Mouse (Mus musculus): ENCODE measurements at regions not wholly inside any gene's neighbourhood (a gene's known extent, or its start where the extent isn't known, plus 50 kb on each side); places are given as distances from the start of the nearest gene placed in this dataset.

DNA sequence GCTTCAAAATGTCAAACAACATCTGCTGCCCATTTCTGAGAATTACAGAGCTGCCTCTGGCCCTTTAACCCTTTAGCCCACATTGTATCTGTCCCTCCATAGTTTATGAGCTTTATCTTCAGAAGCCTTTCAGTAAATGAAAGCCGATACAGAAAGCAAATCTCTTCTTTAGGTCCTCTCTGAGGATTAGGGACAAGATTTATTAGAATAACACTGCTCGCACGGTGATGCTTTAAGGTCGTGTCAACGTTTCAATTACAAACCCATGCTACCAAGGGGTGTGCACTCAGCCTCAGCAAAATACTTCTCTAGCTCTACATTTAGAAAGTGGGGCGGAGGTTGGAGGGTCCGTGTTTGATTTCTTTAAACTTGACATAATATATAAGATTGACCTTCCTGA, 472.0 kb upstream of the 4930412O13Rik start:
- Histone ChIP-seq H3K9me3 (ENCODE audit: control insufficient read depth, low read depth, low read length) (no peaks in the 10 kb centered on the region), H3K4me1 (ENCODE audit: control insufficient read depth, insufficient read depth, low read length) (no peaks in the 10 kb centered on the region; the same call in 1 of the 2 replicates), H3K36me3 (ENCODE audit: control insufficient read depth, insufficient read depth, low read length) (no peaks in the 10 kb centered on the region), H3K9ac (replicated peaks; ENCODE audit: low read depth, low read length) (no peak overlapping the region), H3K4me3 (ENCODE audit: low read depth, low read length) (no peak overlapping the region), H3K27me3 (ENCODE audit: control insufficient read depth, insufficient read depth, low read length) (no peaks in the 10 kb centered on the region), H3K27ac (ENCODE audit: low read length) (no peak overlapping the region), H3K4me2 (replicated peaks; ENCODE audit: low read depth, low read length) (0 out of 2 replicates have a peak overlapping the region, but pooled peaks have one; percentile 4)
- ATAC-seq (ENCODE audit: insufficient number of reproducible peaks, insufficient read depth, low FRiP score, low read depth) = no peak
- 30% methylated on average over 7 of the region's 7 CpGs for WGBS

DNA sequence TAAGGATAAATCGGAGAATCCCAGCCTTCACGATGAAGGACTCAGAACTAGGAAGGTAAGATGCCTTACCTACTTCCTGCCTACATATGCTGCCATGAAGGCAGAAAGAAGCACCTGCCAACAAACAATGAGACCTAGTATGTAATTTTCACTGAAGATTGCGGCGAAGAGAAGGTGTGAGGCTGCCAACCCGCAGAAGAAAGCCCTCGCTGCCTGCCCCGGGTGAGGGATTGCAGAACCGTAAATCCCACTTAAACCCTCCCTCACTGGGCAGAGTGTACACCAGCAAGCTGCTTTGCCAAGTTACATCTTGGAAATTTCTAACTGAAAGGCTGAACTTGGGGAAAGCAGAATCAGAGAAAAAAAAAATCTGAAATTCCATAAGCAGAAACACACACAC, 458.4 kb upstream of the 4930412O13Rik start:
- no peak for ATAC-seq (ENCODE audit: insufficient number of reproducible peaks, insufficient read depth, low FRiP score, low read depth)
- H3K27me3 ChIP-seq (ENCODE audit: control insufficient read depth, insufficient read depth, low read length) = no peaks in the 10 kb centered on the region
- 75% methylated on average over 8 of the region's 8 CpGs for WGBS
- no peak overlapping the region for H3K4me2 ChIP-seq (replicated peaks; ENCODE audit: low read depth, low read length)
- H3K9me3 ChIP-seq (ENCODE audit: control insufficient read depth, low read depth, low read length) = no peaks in the 10 kb centered on the region
- H3K4me1 ChIP-seq (ENCODE audit: control insufficient read depth, insufficient read depth, low read length) = no peaks in the 10 kb centered on the region
- H3K4me3 ChIP-seq (ENCODE audit: low read depth, low read length) = no peak overlapping the region
- no peak overlapping the region for H3K27ac ChIP-seq (ENCODE audit: low read length)
- no peaks in the 10 kb centered on the region for H3K36me3 ChIP-seq (ENCODE audit: control insufficient read depth, insufficient read depth, low read length)
- H3K9ac ChIP-seq (replicated peaks; ENCODE audit: low read depth, low read length) = no peak overlapping the region

DNA sequence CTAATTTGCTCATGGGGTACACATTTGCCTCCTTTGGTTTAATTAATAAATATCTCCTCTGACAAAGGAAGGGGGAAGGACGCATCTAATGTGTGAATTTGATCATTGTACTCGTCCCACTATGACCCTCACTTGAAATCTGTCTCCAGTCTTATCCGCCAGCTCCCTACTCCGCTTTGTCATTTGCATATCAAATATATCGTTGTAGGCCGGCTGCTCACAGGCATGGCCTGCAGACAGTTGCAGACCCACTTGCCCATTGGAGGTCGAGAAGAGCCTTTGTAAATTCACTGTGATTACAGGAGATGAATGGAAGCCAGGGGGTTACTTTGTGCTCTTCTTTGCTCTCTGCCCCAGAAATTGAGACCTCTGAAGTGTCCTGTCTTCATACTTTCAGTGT, 457.5 kb upstream of the 4930412O13Rik start:
- Histone ChIP-seq H3K27ac (ENCODE audit: low read length) (no peak overlapping the region), H3K9me3 (ENCODE audit: control insufficient read depth, low read depth, low read length) (no peaks in the 10 kb centered on the region), H3K4me3 (ENCODE audit: low read depth, low read length) (no peak overlapping the region), H3K4me2 (replicated peaks; ENCODE audit: low read depth, low read length) (no peak overlapping the region), H3K36me3 (ENCODE audit: control insufficient read depth, insufficient read depth, low read length) (no peaks in the 10 kb centered on the region), H3K9ac (replicated peaks; ENCODE audit: low read depth, low read length) (no peak overlapping the region), H3K27me3 (ENCODE audit: control insufficient read depth, insufficient read depth, low read length) (no peaks in the 10 kb centered on the region), H3K4me1 (ENCODE audit: control insufficient read depth, insufficient read depth, low read length) (no peaks in the 10 kb centered on the region)
- no peak for ATAC-seq (ENCODE audit: insufficient number of reproducible peaks, insufficient read depth, low FRiP score, low read depth)
- WGBS = 53% methylated on average over 7 of the region's 7 CpGs

DNA sequence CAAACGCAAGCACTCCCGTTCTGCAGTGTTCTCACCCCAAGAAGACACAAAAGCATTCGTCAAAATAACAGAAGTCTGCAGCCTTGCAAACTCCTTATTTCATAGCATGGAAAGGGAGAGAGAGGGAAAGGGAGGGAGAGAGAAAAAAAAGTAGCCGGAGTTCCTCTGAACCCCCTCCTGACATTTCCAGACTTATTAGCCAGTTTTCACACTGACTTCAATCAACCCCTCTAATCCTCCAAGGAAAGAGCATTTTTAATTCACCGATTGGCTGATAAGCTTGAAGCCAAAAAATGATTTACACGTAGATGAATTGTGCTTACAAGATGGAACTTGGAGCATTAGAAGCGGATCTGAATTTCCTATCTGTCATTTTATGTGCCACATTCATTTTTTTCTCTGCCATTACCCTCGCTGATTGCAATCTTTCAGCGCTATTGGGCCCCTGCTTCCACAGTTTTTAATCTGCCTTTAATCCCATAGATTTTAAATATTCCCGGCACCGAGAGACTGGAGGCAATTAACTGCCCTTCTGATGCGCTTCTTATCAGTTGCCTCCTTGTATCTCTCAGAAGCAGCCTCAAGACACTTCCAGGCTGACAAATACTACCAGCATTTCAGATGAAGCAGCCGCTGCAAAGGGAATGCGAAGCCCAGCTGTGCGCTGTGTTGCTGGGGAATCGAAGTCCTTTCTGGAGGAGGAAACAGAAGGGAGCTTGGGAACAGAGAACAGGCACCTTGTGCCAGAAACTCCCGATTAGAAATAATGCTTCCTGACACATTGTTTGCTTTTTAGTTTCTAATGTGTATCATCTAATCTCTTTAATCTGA, 447.7 kb upstream of the 4930412O13Rik start:
- no peak for ATAC-seq (ENCODE audit: insufficient number of reproducible peaks, insufficient read depth, low FRiP score, low read depth)
- Histone ChIP-seq H3K36me3 (ENCODE audit: control insufficient read depth, insufficient read depth, low read length) (no peaks in the 10 kb centered on the region), H3K4me1 (ENCODE audit: control insufficient read depth, insufficient read depth, low read length) (0 out of 2 replicates have a peak, but pooled peaks cover 5% of the 10 kb centered on the region), H3K9ac (replicated peaks; ENCODE audit: low read depth, low read length) (no peak overlapping the region), H3K4me3 (ENCODE audit: low read depth, low read length) (no peak overlapping the region), H3K4me2 (replicated peaks; ENCODE audit: low read depth, low read length) (no peak overlapping the region; the same call in 1 of the 2 replicates), H3K27ac (ENCODE audit: low read length) (no peak overlapping the region), H3K27me3 (ENCODE audit: control insufficient read depth, insufficient read depth, low read length) (no peaks in the 10 kb centered on the region), H3K9me3 (ENCODE audit: control insufficient read depth, low read depth, low read length) (no peaks in the 10 kb centered on the region)
- WGBS = 18% methylated on average over 17 of the region's 17 CpGs

DNA sequence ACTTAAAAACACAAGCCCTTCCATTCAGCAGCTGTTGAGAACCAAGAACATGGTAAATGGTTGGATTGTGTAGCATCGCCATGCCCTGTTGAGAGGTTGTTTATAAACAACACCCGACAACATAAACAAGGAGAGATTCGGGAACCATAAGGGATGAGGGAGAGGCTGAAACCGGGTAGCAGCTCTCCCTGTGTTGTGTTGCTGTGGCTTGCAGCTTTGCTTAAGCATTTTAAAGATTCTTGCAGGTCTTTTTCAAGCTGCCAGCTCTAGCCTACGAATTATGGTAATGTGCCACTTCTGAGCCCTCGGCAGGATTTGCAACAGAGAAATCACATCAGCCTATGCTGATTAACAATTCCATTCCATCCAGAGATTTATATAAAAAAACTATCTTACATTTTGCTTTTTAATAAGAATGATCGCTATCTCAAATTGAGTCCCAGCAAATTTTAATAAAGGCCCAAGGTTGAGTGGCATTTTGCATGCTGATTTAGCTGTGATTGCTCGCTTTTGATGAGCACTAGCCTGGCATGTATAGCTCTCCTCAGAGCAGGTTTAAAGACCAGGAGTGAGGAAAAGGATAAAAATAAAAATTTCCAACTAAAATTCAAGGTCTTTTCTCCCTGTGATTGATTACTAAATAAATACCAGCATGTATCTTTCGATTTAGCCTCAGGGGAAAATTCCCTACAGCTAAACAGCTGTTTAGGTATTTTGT, 445.7 kb upstream of the 4930412O13Rik start:
- Histone ChIP-seq H3K9ac (replicated peaks; ENCODE audit: low read depth, low read length) (no peak overlapping the region), H3K4me1 (ENCODE audit: control insufficient read depth, insufficient read depth, low read length) (0 out of 2 replicates have a peak, but pooled peaks cover 5% of the 10 kb centered on the region), H3K4me2 (replicated peaks; ENCODE audit: low read depth, low read length) (no peak overlapping the region), H3K9me3 (ENCODE audit: control insufficient read depth, low read depth, low read length) (no peaks in the 10 kb centered on the region), H3K27ac (ENCODE audit: low read length) (no peak overlapping the region), H3K27me3 (ENCODE audit: control insufficient read depth, insufficient read depth, low read length) (no peaks in the 10 kb centered on the region), H3K4me3 (ENCODE audit: low read depth, low read length) (no peak overlapping the region), H3K36me3 (ENCODE audit: control insufficient read depth, insufficient read depth, low read length) (no peaks in the 10 kb centered on the region)
- WGBS = 43% methylated on average over 9 of the region's 9 CpGs
- ATAC-seq (ENCODE audit: insufficient number of reproducible peaks, insufficient read depth, low FRiP score, low read depth) = no peak

DNA sequence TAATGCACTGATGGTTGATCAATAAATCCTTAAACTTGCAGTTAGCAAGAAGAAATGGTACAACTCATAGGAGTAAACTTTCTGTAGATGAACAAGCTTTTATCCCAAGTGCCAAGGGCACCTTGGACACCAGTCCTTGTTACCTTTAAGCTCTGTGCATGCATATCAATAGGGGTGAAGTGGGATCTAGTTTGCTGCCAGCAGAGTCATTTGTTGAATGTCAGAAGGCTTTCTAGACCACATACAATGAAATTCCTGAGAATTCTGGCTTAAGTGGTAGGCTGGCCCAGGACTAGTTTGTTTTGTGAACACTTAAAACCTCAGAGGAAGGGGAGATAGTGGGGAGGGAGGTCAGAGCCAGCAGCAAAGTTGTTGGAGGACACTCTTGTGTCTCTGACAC, 437.9 kb upstream of the 4930412O13Rik start:
- H3K27me3 ChIP-seq (ENCODE audit: control insufficient read depth, insufficient read depth, low read length) = no peaks in the 10 kb centered on the region
- no peak overlapping the region for H3K4me3 ChIP-seq (ENCODE audit: low read depth, low read length)
- no peak for ATAC-seq (ENCODE audit: insufficient number of reproducible peaks, insufficient read depth, low FRiP score, low read depth)
- H3K27ac ChIP-seq (ENCODE audit: low read length) = no peak overlapping the region
- no peak overlapping the region for H3K4me2 ChIP-seq (replicated peaks; ENCODE audit: low read depth, low read length)
- no peaks in the 10 kb centered on the region for H3K36me3 ChIP-seq (ENCODE audit: control insufficient read depth, insufficient read depth, low read length)
- no peaks in the 10 kb centered on the region for H3K4me1 ChIP-seq (ENCODE audit: control insufficient read depth, insufficient read depth, low read length)
- H3K9ac ChIP-seq (replicated peaks; ENCODE audit: low read depth, low read length) = no peak overlapping the region
- no peaks in the 10 kb centered on the region for H3K9me3 ChIP-seq (ENCODE audit: control insufficient read depth, low read depth, low read length)

DNA sequence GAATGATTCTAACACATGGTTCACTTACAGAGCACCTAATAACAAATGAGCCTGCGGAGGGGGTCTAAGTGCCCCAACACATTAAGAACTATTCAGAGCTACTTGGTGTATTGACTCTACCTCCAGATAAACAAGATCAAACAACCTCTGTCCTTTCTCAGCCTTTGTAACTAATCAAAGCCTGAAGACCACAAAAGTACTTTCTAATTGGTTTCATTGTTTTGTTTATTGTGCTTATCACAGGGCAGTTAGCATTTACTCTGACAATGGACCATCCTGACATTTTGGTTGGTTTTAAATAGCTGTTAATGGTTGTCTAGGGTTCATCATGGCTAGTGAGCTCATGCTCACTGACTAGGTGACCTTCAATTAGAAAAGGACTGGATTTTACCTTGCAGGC, 435.2 kb upstream of the 4930412O13Rik start:
- 75% methylated on average over 1 of the region's 1 CpGs for WGBS
- H3K9ac ChIP-seq (replicated peaks; ENCODE audit: low read depth, low read length) = no peak overlapping the region

DNA sequence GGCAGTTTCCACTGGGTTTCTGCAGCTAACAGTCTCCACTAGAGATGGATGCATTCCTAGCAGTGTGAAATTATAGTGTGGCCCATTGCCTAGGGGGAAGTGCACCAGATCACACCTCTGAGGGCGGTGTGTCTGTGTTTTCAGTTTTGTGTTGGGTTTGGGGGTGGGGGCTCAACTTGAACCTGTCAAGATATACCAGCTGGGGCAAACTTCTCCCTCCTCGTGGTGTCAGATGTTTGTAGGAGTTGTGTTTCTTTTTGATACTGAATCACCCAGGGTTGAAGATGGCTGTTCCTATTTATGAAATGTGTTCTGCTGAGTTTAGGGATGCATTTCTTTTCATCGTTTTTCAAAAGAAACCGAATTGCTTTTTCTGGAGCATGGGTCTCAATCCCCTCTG, 416.6 kb upstream of the 4930412O13Rik start:
- Histone ChIP-seq H3K27ac (ENCODE audit: low read length) (no peak overlapping the region), H3K4me2 (replicated peaks; ENCODE audit: low read depth, low read length) (no peak overlapping the region), H3K9ac (replicated peaks; ENCODE audit: low read depth, low read length) (no peak overlapping the region), H3K4me1 (ENCODE audit: control insufficient read depth, insufficient read depth, low read length) (no peaks in the 10 kb centered on the region), H3K36me3 (ENCODE audit: control insufficient read depth, insufficient read depth, low read length) (no peaks in the 10 kb centered on the region), H3K9me3 (ENCODE audit: control insufficient read depth, low read depth, low read length) (no peaks in the 10 kb centered on the region), H3K4me3 (ENCODE audit: low read depth, low read length) (no peak overlapping the region), H3K27me3 (ENCODE audit: control insufficient read depth, insufficient read depth, low read length) (no peaks in the 10 kb centered on the region)
- 68% methylated on average over 4 of the region's 4 CpGs for WGBS
- no peak for ATAC-seq (ENCODE audit: insufficient number of reproducible peaks, insufficient read depth, low FRiP score, low read depth)

More for the DNA sequence above, 435.2 kb upstream of the 4930412O13Rik start:
- no peak for ATAC-seq (ENCODE audit: insufficient number of reproducible peaks, insufficient read depth, low FRiP score, low read depth)
- H3K9me3 ChIP-seq (ENCODE audit: control insufficient read depth, low read depth, low read length) = no peaks in the 10 kb centered on the region
- no peaks in the 10 kb centered on the region for H3K36me3 ChIP-seq (ENCODE audit: control insufficient read depth, insufficient read depth, low read length)
- H3K27ac ChIP-seq (ENCODE audit: low read length) = no peak overlapping the region
- H3K4me1 ChIP-seq (ENCODE audit: control insufficient read depth, insufficient read depth, low read length) = no peaks in the 10 kb centered on the region
- no peak overlapping the region for H3K4me3 ChIP-seq (ENCODE audit: low read depth, low read length)
- no peak overlapping the region for H3K4me2 ChIP-seq (replicated peaks; ENCODE audit: low read depth, low read length)
- no peaks in the 10 kb centered on the region for H3K27me3 ChIP-seq (ENCODE audit: control insufficient read depth, insufficient read depth, low read length)
